Mouse (Mus musculus) forebrain, embryonic 11.5 days (tissue): ENCODE data around the gene Pcgf2. TPM values are rescaled to one million over a fixed set of nuclear protein-coding genes. Genes with fewer than 3 reads are reported as not detected.
"Not testable (repeated sequence)": the region's sequence is repeated elsewhere in the genome, so short reads cannot be mapped to it uniquely, and the experiment has no call there.

ENCODE experiments used
- ATAC-seq: fragments of 200-750 bp; cut with Nextera tagmentation; replicated peaks from 2 replicates; pipeline ENCODE4 v1.8.0; 2017; ENCODE audit warnings: moderate TSS enrichment; ENCODE audit not compliant: low FRiP score
- DNase-seq: peaks from one replicate; pipeline ENCODE4 v3.0.0-alpha.2; 2017; ENCODE audit warnings: low spot score
- H3K27ac ChIP-seq: fragments of 300-500 bp; sonication (generic); 2 replicates; pipeline ENCODE4 v1.5.1; 2014; ENCODE audit warnings: low read depth, low read length
- H3K27me3 ChIP-seq: fragments of 300-500 bp; sonication (generic); 2 replicates; pipeline ENCODE4 v1.6.1; 2014; ENCODE audit warnings: mild to moderate bottlenecking, low read length, mixed read lengths; ENCODE audit not compliant: control insufficient read depth, insufficient read depth
- H3K36me3 ChIP-seq: fragments of 300-500 bp; sonication (generic); 2 replicates; pipeline ENCODE4 v1.6.1; 2014; ENCODE audit warnings: mild to moderate bottlenecking, low read length, moderate library complexity, mixed read lengths; ENCODE audit not compliant: control insufficient read depth, insufficient read depth
- H3K4me1 ChIP-seq: fragments of 300-500 bp; sonication (generic); replicated peaks from 2 replicates; pipeline ENCODE4 v1.6.1; 2014; ENCODE audit warnings: low read length, mixed read lengths; ENCODE audit not compliant: control insufficient read depth, insufficient read depth
- H3K4me2 ChIP-seq: fragments of 300-500 bp; sonication (generic); 2 replicates; pipeline ENCODE4 v1.6.1; 2014; ENCODE audit warnings: low read depth, mild to moderate bottlenecking, low read length, moderate library complexity, mixed read lengths; ENCODE audit not compliant: severe bottlenecking
- H3K4me3 ChIP-seq: fragments of 300-500 bp; sonication (generic); 2 replicates; pipeline ENCODE4 v1.5.1; 2014; ENCODE audit warnings: low read depth, low read length
- H3K9ac ChIP-seq: fragments of 300-500 bp; sonication (generic); 2 replicates; pipeline ENCODE4 v1.6.1; 2014; ENCODE audit warnings: low read length
- H3K9me3 ChIP-seq: fragments of 300-500 bp; sonication (generic); 2 replicates; pipeline ENCODE4 v1.6.1; 2016; ENCODE audit warnings: low read length, mixed read lengths; ENCODE audit not compliant: control insufficient read depth
- WGBS: fragments of 180-500 bp; shearing (Covaris S2); extraction: QIAGEN DNeasy Blood & Tissue Kit; methylation state at CpG from one replicate; pipeline ENCODE4 v1.1.7; 2014; 5-methylcytosine and 5-hydroxymethylcytosine counted together
- polyA plus RNA-seq: library from polyadenylated mRNA; unstranded; fragments of >200 nt; fragmentation: Nextera tagmentation; extraction: Ambion mirVana; gene quantifications from 2 replicates; pipeline ENCODE4 v1.2.1, GENCODE M21; 2014

Gene Pcgf2
- polyA plus RNA-seq, 1 experiment from 2014 or later, result 25.9 TPM

GRCm38 (mm10) chr11:97742157-97742556 lies 41.9 kb upstream of the Pcgf2 start:
- DNase-seq (no peak), ATAC-seq (no peak)
- H3K36me3 ChIP-seq, result no peaks in the 10 kb centered on the region
- H3K9me3 ChIP-seq, result no peaks in the 10 kb centered on the region
- peaks cover 6% of the 10 kb centered on the region for H3K4me1 ChIP-seq
- H3K27ac ChIP-seq, result no peak overlapping the region
- H3K4me2 ChIP-seq, result no peak overlapping the region
- H3K9ac ChIP-seq, result no peak overlapping the region
- H3K27me3 ChIP-seq, result no peaks in the 10 kb centered on the region
- H3K4me3 ChIP-seq, result no peak overlapping the region
- 93% methylated on average over 5 of the region's 5 CpGs for WGBS

- H3K4me1 ChIP-seq, result peaks cover 6% of the 10 kb centered on the region
- H3K27ac ChIP-seq, result no peak overlapping the region
- H3K9me3 ChIP-seq, result no peaks in the 10 kb centered on the region
- no peak for ATAC-seq
- H3K4me2 ChIP-seq, result no peak overlapping the region
- no peak overlapping the region; the same call in 1 of the 2 replicates for H3K9ac ChIP-seq
- H3K27me3 ChIP-seq, result no peaks in the 10 kb centered on the region
- no peak overlapping the region for H3K4me3 ChIP-seq
- DNase-seq, result no peak
- WGBS, result 58% methylated on average over 7 of the region's 7 CpGs
- H3K36me3 ChIP-seq, result no peaks in the 10 kb centered on the region
Observed at GRCm38 (mm10) chr11:97740190-97740589, 39.9 kb upstream of the Pcgf2 start.

GRCm38 (mm10) chr11:97739155-97739554 lies 38.9 kb upstream of the Pcgf2 start:
- DNase-seq (no peak), ATAC-seq (no peak)
- no peak overlapping the region for H3K9ac ChIP-seq
- H3K9me3 ChIP-seq, result no peaks in the 10 kb centered on the region
- peaks cover 6% of the 10 kb centered on the region for H3K4me1 ChIP-seq
- no peaks in the 10 kb centered on the region for H3K36me3 ChIP-seq
- no peak overlapping the region for H3K4me2 ChIP-seq
- no peak overlapping the region for H3K27ac ChIP-seq
- H3K27me3 ChIP-seq, result no peaks in the 10 kb centered on the region
- WGBS, result 93% methylated on average over 3 of the region's 3 CpGs
- H3K4me3 ChIP-seq, result no peak overlapping the region

GRCm38 (mm10) chr11:97738703-97739102 lies 38.4 kb upstream of the Pcgf2 start:
- Histone ChIP-seq H3K4me1 (peaks cover 7% of the 10 kb centered on the region), H3K9ac (no peak overlapping the region), H3K4me2 (no peak overlapping the region), H3K27ac (no peak overlapping the region), H3K9me3 (no peaks in the 10 kb centered on the region), H3K27me3 (no peaks in the 10 kb centered on the region), H3K36me3 (no peaks in the 10 kb centered on the region), H3K4me3 (no peak overlapping the region)
- WGBS, result 64% methylated on average over 6 of the region's 6 CpGs
- no peak for DNase-seq
- ATAC-seq, result no peak

- H3K4me2 ChIP-seq, result no peak overlapping the region
- WGBS, result 84% methylated on average over 4 of the region's 4 CpGs
- H3K4me1 ChIP-seq, result peaks cover 2% of the 10 kb centered on the region
- no peak overlapping the region for H3K4me3 ChIP-seq
- no peak overlapping the region for H3K27ac ChIP-seq
- ATAC-seq, result no peak
- H3K36me3 ChIP-seq, result no peaks in the 10 kb centered on the region
- H3K9me3 ChIP-seq, result no peaks in the 10 kb centered on the region
- 0 out of 2 replicates have a peak overlapping the region, but pooled peaks have one; percentile 16 for H3K9ac ChIP-seq
- H3K27me3 ChIP-seq, result no peaks in the 10 kb centered on the region
- no peak for DNase-seq
Observed at GRCm38 (mm10) chr11:97737600-97737999, 37.3 kb upstream of the Pcgf2 start.

- no peaks in the 10 kb centered on the region for H3K27me3 ChIP-seq
Observed at GRCm38 (mm10) chr11:97736645-97737044, 36.3 kb upstream of the Pcgf2 start.

GRCm38 (mm10) chr11:97734810-97735209 lies 34.5 kb upstream of the Pcgf2 start:
- not testable (repeated sequence) for H3K4me3 ChIP-seq, H3K4me1 ChIP-seq, H3K4me2 ChIP-seq, ATAC-seq, H3K27ac ChIP-seq, H3K36me3 ChIP-seq, H3K9ac ChIP-seq, H3K27me3 ChIP-seq, H3K9me3 ChIP-seq, DNase-seq
- WGBS, result 90% methylated on average over 5 of the region's 5 CpGs

More at GRCm38 (mm10) chr11:97736645-97737044, 36.3 kb upstream of the Pcgf2 start:
- no peak for DNase-seq
- 0 out of 2 replicates have a peak, but pooled peaks cover 2% of the 10 kb centered on the region for H3K4me1 ChIP-seq
- H3K4me2 ChIP-seq, result no peak overlapping the region
- H3K36me3 ChIP-seq, result no peaks in the 10 kb centered on the region; the same call in 1 of the 2 replicates
- H3K4me3 ChIP-seq, result no peak overlapping the region
- H3K9me3 ChIP-seq, result no peaks in the 10 kb centered on the region
- H3K27ac ChIP-seq, result no peak overlapping the region
- 95% methylated on average over 5 of the region's 5 CpGs for WGBS
- ATAC-seq, result no peak
- no peak overlapping the region for H3K9ac ChIP-seq

GRCm38 (mm10) chr11:97733689-97734088 lies 33.4 kb upstream of the Pcgf2 start:
- H3K4me1 ChIP-seq, result 0 out of 2 replicates have a peak, but pooled peaks cover 2% of the 10 kb centered on the region
- ATAC-seq (no peak), DNase-seq (no peak)
- no peaks in the 10 kb centered on the region for H3K27me3 ChIP-seq
- H3K9me3 ChIP-seq, result no peaks in the 10 kb centered on the region
- WGBS, result 40% methylated on average over 10 of the region's 10 CpGs
- no peak overlapping the region for H3K4me2 ChIP-seq
- H3K9ac ChIP-seq, result no peak overlapping the region
- no peak overlapping the region for H3K4me3 ChIP-seq
- no peak overlapping the region for H3K27ac ChIP-seq
- no peaks in the 10 kb centered on the region; the same call in 1 of the 2 replicates for H3K36me3 ChIP-seq

GRCm38 (mm10) chr11:97728730-97729129 lies 28.4 kb upstream of the Pcgf2 start:
- Histone ChIP-seq H3K9ac (no peak overlapping the region), H3K27me3 (no peaks in the 10 kb centered on the region), H3K9me3 (no peaks in the 10 kb centered on the region), H3K4me1 (0 out of 2 replicates have a peak, but pooled peaks cover 1% of the 10 kb centered on the region), H3K36me3 (peaks cover 2% of the 10 kb centered on the region; the same call in 1 of the 2 replicates), H3K4me2 (no peak overlapping the region), H3K4me3 (no peak overlapping the region), H3K27ac (no peak overlapping the region)
- ATAC-seq, result no peak
- WGBS, result 86% methylated on average over 7 of the region's 7 CpGs
- DNase-seq, result no peak
